Mouse (Mus musculus) kidney, postnatal 10 days (tissue): ENCODE measurements around the gene Epas1.

Experiments
- DNase-seq: peaks from one replicate; pipeline ENCODE4 v3.0.0; 2021; ENCODE audit warnings: mixed read lengths

Gene Epas1

DNA sequence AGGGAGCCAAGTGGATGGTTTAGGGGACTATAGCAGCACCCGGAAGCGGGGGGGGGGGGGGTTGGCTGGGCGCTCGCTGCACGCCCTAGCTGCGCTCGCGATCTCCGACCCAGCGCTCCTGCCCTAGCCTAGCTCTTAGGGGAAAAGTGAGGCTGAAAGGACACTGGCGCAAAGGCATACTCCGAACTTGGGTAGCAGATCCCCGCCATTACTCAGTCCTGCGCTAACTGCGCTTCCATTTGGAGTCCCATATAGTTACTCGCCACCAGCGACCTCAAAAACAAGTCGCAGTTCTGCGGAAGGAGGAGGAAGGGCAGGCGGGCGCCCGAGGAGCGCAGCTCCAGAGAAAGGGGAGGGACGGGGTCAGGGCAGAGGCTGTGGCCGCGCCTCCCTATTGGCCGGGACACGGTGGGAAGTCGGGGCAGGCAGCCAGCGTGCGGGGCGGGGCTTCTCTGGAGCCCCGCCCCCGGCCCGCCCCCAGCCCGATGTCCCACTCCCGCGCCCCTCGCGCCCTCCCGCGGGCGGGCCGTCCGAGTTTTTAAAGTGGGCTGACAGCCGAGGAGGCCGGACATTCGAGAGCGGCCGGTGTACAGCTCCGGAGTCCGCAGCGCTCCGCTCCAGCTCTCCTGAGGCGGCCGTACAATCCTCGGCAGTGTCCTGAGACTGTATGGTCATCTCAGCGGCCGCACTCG lies at the start of gene Epas1:
Gene Epas1, plus strand, starts transcription at position 571 of the 692 bp plus-strand sequence.
- peak; percentile 95 for DNase-seq

DNA sequence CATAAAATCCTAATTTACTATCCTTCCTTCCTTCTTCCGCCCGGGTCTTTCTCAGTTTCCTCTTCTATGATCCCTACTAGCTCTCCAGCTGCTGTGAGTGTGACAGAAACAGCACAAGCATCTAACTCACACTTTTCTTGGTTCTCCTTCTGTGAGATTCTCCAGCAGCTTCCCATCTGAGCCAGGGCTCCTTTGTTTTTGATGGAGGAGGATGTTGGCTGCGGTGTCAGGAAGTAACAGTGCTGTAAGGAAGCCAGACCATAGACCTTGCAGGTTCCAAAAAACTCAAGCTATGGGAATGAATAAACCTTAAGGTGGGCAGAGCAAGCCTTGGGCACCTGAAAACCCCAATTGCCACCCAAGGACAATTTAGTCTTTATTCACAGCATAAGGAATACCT lies 48.3 kb upstream of the Epas1 start:
- DNase-seq: peak; percentile 21

DNA sequence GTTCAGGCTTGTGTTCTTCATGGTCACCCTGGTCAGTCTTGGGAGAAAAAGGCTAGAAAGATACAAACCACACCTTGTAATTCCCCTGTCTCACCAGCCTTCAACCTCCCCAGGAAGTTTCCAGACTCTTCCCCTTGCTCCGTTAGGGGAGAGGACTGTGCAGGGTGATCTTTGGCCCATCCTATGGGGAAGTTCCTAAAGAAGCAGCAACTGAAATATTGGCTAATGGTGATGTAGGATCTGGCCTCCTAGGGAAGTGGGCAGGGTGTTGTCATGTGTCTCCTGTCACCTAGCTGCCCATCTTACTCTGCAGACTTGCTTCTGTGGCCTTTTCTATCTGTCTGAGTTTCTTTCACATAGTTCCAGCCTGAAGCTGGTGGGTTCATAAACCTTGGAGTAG lies 47.0 kb upstream of the Epas1 start:
- no peak for DNase-seq

DNA sequence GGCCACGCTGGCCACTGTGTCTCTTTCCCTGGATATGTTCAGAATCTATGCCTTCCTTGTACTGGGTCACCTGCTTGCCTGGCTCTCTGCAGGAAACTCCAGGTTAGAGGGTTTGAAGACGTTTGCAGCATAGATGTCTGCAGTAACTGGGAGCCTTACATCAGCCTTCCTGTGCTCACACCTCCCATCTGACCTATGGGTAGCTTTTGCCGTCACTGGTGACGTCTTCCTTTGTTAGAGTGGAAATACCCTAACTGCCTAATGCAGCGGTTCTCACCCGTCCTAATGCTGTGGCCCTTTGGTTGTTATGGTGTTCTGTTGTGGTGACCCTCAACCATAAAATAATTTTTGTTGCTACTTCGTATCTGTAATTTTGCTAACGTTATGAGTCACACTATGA lies 43.7 kb upstream of the Epas1 start:
- no peak for DNase-seq

DNA sequence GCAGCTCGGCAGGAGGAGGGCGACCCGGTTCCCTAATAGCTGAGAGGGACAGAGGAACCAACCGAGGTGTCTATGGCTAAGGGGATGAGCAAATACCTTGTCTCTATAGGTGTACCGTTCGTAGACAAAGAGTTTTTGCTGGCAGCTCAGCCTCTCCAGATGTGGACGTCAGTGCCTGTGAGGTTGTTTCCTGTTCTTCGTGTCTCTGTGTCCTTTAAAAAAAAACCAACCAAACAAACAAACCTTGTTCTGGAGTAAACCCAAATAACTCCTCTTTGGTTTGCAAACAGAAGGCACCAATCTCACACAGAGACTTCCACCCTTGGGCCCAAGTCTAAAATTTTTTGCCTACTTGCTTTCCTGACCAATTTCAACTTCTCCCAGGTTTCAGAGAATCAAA lies 43.1 kb upstream of the Epas1 start:
- peak; percentile 22 for DNase-seq

DNA sequence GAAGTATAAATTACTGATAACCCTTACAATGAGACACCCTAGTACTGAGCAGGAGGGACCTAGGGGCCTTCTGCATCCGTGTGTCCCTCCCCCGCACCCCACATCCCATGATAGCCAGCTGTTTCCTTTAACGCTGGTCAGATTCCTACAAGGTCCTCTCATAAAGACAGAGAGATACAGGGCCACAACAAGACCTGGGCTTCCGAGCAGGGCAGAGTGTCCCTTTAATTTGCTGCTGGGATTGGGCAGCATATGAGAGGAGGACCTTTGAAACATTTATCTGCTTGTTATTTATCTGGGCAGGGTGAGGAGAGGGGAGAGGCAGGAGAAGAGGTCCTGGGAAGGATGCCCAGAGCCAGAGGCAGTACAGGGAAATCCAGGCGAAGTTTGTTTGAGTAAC lies 41.6 kb upstream of the Epas1 start:
- DNase-seq: peak; percentile 41

DNA sequence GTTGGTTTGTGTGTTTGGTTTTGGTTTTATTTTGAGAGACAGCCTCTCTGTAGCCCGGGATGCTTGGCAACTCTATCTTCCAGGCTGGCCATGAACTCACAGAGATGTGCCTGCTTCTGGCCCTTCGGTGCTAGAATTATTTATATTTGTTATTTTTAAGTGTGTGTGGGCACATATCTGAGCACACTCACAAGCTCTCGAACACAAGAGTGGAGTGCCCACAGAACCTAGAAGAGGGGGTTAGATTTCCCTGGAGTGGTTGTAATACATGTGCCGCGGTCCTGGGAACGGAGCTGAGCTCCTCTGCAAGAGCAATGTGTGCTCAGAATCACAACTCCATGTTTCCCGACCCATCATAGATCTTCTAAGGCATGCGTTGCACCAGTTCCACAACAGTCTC lies 40.9 kb upstream of the Epas1 start:
- DNase-seq: no peak

DNA sequence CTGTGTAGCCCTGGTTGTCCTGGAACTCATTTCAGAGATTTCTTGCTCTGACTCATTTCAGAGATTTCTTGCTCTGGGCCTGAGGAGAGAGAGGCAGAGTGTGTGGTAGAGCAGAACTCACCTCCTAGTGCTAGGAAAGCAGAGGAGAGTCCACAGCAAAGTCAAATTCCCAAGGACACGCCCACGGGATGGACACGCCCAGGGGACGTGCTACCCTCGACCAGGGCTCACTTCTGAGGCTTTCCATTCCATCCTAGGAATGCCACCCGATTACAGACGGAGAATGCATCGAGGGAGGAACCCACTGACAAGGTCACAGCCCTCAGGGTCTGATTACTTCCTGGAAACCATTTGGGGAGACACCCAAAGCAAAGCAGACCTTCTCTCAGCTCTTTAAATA lies 39.9 kb upstream of the Epas1 start:
- DNase-seq: peak; percentile 57

DNA sequence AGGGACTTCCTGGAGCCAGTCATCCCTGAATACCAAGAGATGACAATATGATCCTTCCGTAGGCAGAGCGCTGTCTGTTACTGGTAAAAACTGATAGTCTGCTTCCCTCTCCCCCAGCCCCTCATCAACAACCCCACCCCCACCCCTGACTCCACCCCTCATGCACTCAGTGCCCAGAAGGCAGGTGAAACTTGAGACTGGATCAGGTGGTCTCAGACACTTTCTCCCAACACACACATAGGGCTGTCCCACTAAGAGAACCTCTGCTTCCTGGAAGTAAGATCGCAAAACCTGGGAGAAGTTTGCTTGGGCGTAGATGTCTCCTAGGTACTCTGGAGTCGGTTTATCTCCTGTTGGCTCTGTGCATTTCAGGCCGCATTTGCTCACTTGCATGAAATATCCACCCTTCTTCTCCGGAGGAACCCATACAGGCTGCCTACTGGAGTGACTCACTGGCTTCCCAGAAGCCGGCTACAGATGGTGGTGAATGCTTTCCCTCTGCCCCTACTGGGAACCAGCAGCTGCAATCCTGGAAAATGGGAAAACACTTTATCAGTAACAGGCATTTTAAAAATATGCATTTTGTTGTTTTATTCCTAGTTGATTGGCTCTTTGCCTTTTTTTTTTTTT lies 28.6 kb upstream of the Epas1 start:
- no peak for DNase-seq

DNA sequence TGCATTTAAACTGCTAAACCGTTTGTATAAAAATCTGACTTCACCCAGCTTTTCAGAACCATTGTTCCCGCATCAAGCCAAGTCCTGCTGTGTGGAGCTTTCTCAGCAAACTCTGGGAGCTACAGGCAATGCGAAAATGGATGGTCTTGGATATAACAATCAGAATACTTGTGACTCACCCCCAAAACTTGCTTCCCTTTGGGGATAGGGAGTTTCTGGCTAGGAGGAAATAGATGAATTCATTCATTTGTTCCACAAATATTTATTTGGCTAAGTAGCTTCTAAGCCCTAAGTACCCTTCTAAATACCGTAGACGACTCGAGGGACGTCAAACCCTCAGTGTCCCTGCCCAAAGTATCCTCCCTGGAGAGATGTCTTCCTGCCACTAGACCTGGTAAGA lies 27.0 kb upstream of the Epas1 start:
- DNase-seq: no peak

DNA sequence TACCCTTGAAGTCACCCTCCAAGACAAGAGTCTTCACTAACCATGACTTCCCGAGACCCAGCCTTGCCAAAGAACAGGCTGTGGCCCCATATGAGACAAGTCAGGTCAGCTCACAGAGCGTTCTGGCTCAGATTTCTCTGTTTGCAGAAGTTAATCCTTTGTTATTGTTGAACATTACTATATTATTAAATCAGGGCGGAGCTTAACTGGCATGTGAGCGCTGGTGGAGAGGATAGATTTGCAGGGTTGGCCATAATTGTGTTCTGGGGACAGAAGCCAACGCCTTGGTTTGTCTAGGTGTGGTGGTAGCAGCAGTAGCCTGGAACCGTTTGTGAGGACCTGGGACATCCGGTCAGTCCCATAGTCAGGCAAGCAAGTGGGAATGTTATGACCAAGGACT lies 26.5 kb upstream of the Epas1 start:
- no peak for DNase-seq

DNA sequence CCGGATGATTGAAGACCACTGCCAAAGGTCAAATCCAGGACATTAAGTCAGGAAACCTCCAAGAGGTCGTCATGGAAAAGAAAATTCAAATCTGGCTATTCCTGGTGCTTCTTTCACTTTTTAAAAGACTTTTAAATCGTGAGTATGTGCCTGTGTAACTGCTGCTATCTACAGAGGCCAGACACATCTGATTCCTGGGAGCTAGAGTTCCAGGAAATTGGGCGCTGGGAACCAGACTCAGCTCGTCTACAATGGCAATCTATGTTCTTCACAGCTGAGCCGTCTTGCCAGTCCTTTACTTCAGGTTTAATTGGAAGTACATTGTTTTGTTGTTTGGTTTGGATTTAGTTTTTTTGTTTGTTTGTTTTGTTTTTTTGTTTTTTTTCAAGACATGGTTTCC lies 22.2 kb upstream of the Epas1 start:
- DNase-seq: no peak

DNA sequence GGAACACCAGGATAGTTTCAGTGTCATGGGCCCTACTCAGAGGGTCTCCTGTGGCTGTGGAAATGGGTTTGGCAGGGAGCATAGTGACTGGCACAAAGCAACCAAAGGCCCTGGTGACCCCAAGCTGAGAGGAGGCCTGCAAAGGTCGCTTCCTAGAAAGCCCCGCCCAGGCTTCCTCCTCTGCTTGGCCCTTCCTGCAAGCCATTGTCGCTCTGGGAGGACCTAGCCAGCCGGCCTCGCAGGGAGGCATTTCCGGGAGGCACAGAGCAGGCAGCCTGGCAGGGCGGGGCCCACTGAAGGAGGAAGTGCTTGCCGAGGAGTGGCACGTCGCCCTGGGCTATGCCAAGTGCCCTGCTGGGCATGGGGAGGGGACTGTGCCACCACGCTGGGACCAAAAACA lies 21.5 kb upstream of the Epas1 start:
- peak; percentile 87 for DNase-seq

DNA sequence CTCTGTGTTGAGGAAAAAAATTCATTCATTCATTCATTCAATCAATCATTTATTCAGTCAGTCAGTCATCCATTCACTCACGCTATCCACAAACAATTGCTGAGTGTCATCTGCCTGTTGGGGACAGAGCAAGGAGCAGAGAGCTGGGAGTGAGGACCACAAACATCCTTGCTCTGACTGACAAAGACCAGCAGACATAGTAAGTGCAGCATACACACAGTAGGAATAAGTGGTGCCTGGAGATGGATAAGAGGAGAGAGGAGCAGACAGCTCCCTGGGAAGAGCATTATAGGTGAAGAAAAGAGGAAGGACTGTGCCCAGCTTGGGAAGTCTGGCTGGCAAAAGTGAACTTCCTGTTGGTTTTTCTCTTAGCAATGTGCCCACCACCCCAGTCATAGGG lies 21.0 kb upstream of the Epas1 start:
- no peak for DNase-seq

DNA sequence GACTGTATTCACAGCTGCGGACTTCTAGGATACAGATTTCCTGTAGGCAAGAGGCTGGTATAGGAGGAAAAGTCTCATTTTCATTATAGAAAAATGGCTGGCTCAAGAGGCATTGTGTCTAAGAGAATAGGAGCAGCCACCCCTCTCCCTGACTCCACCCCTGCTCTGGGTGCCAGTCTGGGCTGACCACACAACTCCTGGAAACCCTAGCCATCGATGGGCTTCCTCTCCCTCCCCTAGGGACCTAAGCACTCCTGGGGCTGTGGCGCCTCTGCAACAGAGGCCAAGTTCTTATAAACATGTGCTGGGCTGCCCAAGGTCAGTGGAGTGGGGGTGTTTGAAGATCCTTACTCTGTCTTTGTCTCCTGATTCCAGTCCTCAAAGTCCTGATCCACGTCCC lies 19.9 kb upstream of the Epas1 start:
- DNase-seq: no peak

DNA sequence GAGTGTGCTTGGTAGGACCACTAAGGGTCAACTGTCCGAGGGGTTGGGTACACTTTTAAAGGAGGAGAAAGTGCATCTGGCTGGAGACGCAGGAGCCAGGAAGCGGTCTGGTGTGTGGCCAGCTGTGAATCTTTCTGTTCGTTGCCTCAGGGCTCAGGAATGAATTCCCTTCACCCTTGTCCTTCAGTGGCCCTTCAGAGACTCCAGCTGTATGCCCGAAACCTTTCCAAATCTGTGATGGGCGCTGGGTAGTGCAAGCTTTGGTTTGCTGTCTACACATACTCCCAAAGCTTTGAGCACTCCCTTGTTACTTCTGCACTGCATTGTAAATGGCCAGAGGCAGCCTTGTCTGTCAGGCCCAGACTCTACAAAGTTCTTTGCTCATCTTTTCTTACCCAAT lies 15.0 kb upstream of the Epas1 start:
- DNase-seq: peak; percentile 22

DNA sequence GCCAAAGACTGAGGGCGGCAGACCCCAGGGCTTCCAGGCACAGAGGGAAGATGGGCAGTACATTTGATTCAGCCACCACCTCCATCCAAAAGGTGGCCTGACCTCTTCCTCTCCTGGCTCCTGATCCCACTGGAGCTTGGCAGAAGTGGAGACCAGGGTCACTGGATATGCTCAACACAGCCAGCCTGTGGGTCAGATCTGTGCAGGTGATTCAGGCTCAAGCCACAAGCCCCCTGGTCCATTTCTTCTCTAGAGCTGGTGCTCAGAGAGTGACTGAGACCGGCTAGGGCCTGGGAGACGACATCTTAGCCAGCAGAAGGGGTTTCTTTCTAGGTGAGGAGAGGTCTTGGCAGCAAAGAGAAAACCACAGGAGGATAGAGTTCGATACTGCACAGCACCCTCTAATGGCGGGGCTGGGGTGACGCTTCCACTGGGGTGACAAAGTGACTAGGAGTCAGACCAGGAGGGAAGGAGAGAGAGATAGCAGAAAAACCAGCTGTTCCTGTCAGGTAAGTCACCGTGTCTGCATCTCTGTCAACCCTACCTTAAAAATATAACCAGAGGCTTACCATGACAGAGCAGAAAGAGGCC lies 10.1 kb upstream of the Epas1 start:
- no peak for DNase-seq

DNA sequence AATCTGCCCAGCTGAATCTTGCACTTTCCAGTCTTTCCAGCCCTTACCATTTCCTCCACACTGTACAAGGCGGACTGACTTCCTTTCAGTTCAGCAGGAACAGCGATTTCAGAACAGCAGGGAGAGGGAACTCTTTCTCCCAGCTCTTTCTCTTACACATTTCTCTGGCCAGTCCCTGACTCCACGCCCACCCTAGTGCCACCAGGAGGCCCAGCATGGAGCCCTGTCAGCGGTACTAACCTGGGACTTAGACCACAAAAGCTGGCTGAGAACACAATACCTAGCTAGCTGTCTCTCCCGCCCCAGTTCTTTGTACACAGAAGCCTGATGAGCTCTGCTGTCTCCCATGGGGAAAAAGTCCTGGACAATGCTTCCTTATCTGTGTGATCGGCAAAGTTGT lies 8.6 kb upstream of the Epas1 start:
- DNase-seq: peak; percentile 19

DNA sequence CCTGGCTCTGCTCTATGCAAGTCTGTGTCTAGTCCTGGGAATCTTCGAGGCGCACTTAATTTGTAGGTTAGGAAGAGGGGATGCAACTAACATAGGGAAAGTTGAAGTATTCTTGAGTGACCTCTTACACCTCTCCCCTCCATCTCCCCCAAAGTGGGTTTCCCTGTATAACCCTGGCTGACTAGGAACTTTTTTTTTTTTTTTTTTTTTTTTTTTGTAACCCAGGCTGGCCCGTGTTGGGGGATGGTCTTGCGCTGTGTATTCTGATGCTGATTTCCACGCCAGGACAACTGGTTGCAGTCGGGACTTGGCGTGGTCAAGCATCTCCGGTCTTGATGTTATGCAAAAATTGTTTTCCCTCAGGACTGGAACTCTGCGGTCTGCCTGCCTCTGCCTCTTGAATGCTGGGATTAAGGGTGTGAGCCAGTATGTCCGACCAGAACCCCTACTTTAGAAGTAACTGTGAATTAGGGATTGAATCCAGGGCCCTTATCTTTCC lies 2.1 kb upstream of the Epas1 start:
- no peak for DNase-seq

DNA sequence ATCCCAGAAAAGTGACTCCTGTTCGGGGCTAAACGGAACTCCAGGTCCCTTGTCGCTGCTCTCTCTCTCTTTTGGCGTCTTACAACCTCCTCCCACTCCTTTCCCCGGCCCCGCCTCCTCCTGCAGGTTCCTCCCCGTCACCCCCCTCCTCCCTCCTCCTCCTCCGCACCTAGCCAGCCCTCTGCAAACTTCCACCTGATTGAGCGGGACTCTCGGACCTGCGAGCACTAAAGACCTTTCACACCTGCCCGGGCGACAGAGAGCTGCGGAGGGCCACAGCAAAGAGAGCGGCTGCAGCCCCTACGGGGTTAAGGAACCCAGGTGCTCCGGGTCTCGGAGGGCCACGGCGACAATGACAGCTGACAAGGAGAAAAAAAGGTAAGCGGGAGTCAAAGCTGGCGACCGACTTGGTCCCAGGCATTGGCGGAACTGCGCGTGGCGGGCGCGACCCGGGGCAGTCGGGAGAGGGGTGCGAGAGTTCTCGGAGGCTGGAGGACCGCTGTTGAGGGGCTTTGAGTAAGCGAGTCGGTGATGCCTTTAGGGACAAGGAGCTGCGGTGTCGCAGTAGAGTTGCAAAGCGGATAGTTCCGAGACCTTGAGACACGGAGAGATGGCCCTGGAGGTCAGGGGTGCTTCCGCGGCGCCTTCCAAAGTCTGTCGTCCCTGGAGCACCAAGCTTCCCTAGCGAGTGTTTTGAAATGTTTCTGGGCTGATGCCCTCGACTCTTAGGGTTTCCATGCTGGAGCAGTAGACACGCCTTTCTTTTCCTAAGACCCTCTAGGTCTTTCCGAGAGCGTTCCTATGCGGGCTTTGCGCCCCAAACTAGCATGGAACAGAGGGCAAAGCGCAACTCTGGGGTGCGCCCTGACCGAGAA lies 668 bp downstream of the Epas1 start:
- DNase-seq: peak; percentile 87

DNA sequence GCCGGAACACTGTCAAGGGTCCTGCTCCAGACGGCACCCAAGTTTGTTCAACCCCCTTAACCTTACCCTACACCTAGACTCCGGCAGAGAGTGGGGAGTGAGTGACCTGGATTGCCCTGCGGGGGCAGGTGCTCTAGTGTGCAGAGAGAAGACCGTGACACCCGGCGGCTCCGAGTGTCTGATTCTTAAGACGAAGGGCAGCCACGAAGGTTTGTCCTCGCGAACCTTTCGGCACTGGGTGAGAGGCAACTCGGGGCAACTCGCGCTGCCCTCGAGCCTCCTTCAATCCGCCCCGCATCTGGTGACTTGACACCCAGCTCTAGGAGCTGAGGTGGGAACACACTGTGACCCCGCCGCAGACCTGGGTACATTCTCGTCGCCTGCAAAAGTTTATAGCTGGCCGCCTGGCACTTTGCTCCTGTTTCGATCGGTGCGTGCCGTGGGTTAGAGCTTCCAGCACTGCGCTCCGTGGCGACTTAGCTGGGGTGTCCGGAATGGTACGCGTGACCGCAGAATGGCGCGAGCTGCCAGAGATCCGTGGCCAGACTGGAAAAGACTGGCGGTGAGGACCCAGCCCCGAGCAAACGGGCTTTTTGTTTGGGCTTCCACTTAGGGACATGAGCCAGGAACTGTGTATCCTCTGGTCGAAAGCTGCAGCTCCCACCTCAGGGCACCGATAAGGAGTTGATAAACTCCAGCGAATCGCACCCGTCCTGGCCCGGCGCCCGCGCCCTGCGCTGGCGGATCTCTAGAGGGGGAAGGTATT lies 1.5 kb downstream of the Epas1 start:
- DNase-seq: peak; percentile 64

DNA sequence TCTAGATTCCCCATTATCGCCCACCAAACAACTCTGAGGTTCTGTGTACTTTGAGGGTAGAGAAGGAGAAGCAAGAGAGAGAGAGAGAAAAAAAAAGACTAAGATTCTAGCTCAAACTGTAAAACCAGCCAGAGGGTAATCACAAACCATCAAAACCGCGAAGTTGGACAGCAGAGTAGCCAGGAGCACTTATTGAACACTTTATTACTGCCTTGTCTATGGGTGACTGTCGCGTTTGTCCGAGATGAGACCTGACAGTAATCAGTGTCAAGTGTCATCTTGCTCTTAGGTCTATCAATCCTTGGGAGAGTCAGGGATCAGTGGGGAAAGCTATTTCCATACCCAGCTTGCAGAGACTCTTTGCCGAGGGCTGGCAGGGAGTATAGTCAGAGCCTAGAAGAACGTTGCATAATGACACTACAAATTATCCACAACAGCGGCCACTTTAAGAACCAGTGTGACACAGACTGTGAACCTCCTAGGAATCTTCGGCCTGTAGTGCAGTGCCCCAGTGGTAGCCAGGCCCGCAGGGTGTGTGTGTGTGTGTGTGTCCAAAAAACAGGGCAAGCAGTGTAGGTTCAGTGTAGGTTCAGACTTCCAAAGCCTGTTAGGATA lies 2.2 kb downstream of the Epas1 start:
- no peak for DNase-seq
